Mouse (Mus musculus): ENCODE measurements around the gene Cpm. TPM values are rescaled to one million over a fixed set of nuclear protein-coding genes. Genes with fewer than 3 reads are reported as not detected.
"Not testable (repeated sequence)": the region's sequence is repeated elsewhere in the genome, so short reads cannot be mapped to it uniquely, and the experiment has no call there.

The Cpm gene
- total RNA-seq, 2 experiments from 2014 or later: 9.3 to 10.0 TPM

- no peak for DNase-seq
Measured at GRCm38 (mm10) chr10:117703506-117703905, 74.2 kb downstream of the Cpm start.

GRCm38 (mm10) chr10:117704314-117704963, 75.1 kb downstream of the Cpm start:
- not testable (repeated sequence) for DNase-seq

DNA sequence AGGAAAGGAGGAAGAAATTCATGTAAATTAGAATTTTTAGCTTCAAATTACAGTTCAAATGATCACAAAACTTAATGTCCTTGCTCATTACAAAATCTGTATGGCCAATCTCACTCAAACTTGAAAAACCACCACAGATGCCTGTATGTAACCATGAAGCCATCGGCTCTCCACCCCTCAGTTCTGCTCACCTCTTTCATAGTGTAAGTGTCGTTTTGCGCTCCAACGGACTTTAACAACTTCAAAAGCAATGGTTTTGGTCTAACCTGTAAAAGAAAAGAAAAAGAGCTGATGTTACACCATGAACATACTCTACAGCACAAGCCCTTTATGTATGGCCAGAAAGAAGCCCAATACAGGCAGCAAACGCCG, 75.7 kb downstream of the Cpm start:
- DNase-seq: no peak

- DNase-seq: no peak
Measured at GRCm38 (mm10) chr10:117705806-117706205, 76.5 kb downstream of the Cpm start.

DNA sequence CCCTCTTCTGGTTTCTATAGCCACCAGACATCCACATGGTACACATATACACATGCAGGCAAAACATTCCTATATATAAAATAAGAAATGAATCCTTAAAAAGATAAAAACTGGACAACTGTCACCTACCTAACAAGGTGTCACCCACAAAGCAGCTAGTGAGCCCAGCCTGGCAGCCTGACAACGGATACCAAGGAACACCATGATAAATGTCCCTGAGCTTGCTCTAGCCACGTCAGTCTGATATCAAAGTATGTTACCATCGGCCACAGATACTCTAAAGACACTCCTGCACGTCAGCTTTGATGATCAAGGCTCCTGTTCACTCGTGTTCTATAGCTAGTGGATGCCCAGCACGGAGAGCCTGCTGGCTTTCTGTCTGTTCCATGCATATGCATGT, 77.1 kb downstream of the Cpm start:
- no peak for DNase-seq

GRCm38 (mm10) chr10:117707114-117707838, 78.0 kb downstream of the Cpm start:
- no peak for DNase-seq

GRCm38 (mm10) chr10:117708376-117708775, 79.1 kb downstream of the Cpm start:
- no peak for DNase-seq

- DNase-seq: no peak
Measured at GRCm38 (mm10) chr10:117708856-117709255, 79.6 kb downstream of the Cpm start.

GRCm38 (mm10) chr10:117709326-117709830, 80.1 kb downstream of the Cpm start:
- no peak for DNase-seq

- DNase-seq: peak; percentile 78
Measured at GRCm38 (mm10) chr10:117709930-117710603, 80.8 kb downstream of the Cpm start.

DNA sequence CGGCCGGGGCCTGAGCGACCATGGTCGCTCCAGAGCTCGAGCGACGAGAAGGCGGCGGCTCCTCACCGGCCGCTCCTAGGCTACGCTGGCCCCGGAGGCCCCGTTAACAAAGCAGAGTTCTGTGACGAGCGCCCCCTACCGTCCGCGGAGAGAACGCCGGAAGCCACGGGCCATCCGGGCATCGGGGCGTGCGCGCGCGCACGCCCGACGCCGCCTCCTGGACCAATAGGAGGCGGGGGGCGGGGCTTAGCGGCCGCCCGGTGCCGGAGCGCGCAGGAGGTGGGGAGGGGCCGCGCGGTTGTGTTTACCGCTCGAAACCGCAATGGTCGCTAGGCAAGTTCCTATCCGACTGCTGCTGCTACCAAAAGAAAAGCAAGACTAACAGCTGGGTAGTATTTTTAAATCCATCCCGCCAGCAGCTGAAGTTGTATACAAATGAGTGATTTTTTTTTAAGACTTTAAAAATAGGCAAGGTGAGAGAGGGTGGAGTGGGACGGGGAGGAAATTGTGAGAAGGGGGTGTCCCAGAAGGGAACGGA, 81.4 kb downstream of the Cpm start, which contains the start of gene Mdm2:
Gene Mdm2, minus strand, starts transcription at position 155 of the 538 bp plus-strand sequence.
- DNase-seq: peak; percentile 99

GRCm38 (mm10) chr10:117711408-117711807, 82.1 kb downstream of the Cpm start:
- DNase-seq: no peak

DNA sequence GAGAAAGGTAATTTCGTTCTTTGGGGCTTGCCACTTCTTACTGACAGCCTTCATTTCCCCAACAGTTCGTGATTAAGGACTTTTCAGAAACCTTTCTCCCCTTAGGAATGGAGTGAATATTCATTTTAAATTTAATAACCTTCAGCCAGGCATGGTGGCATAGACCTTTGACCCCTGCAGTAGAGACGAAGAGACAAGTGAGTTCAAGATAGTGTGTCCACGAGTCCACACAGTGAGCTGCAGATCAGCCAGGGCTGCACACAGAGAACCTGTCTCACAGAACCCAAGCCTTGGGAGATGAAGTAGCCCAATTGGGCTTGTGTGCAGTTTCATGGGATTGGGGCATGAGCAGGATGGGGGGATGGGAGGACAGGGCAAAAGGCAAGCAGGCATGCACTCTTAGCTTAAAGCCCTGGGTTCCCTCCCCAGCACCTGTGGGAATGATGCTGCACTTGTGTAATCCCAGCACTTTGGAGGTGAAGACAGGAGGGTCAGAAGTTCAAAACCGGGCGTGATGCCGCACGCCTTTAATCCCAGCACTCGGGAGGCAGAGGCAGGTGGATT, 83.0 kb downstream of the Cpm start:
- DNase-seq: no peak

DNA sequence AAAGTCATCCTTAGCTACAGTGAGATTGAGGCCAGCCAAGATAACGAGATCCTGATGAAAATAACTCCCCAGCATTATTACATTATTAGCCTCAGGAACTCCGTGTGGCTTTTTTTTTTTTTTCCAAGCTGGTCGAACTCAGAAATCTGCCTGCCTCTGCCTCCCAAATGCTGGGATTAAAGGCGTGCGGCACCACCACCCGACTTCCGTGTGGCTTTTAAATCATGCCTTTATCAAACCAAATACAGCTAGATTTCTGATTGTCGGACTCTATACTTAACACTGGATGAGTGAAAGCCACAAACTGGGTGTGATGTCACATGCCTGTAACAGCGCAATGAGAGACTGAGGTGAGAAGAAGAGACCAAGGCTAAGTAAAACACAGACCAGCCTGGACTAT, 83.6 kb downstream of the Cpm start:
- DNase-seq: no peak

- DNase-seq: no peak
Measured at GRCm38 (mm10) chr10:117713466-117713865, 84.2 kb downstream of the Cpm start.

DNA sequence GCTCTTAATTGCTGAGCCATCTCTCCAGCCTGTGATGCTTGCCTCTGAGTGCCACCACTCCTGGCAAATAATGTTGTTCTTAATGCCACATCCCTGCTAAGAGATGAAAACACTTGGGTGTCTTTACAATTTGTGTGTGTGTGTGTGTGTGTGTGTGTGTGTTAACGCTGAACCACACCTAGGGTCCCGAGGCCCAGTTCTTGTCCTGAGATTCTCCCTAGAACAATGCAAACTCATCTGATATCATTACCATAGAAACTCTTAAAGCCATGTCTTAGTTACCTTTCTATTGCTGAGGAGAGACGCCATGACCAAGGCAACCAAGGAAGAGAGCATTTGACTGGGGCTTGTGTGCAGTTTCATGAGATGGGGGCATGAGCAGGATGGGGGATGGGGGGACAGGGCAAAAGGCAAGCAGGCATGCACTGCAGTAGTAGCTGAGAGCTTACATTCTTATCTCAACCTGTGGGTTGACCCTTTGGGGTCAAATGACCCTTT, 84.8 kb downstream of the Cpm start:
- no peak for DNase-seq

DNA sequence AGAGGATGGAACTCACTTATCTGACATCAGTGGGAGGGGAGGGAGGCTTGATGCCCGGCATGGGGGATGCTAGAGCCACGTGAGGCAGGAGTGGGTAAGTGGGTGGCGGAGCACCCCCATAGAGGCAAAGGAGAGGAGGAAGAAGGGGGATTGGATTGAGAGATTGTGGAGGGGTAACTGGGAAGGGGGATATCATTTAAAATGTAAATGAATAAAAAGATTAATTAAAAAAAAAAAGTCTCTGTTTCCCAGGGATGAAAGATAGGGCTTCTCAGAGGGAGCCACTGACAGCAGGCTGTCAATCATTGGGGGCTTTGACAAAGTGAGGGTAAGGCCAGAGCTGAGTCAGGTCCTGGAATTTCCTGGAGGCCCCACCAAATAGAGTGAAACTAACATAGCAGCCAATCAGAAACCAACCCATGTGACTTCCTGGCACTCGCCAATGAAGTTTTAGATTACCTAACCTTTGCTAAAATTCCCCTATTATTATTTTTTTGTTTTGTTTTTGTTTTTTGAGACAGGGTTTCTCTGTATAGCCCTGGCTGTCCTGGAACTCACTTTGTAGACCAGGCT, 85.7 kb downstream of the Cpm start:
- DNase-seq: no peak

DNA sequence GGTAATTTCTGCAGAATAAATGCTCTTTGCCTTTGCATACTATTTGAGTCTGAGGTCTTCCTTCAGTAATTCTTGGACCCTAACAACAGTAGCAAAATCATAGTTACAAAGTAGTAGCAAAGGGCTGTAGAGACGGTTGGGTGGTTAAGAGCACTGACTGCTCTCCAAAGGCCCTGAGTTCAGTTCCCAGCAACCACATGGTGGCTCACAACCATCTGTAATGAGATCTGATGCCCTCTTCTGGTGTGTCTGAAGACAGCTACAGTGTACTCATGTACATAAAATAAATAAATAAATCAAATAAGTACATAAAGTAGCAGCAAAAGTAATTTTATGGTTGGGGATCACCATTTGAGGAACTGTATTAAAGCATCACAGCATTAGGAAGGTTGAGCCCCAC, 86.4 kb downstream of the Cpm start:
- DNase-seq: not testable (repeated sequence)

DNA sequence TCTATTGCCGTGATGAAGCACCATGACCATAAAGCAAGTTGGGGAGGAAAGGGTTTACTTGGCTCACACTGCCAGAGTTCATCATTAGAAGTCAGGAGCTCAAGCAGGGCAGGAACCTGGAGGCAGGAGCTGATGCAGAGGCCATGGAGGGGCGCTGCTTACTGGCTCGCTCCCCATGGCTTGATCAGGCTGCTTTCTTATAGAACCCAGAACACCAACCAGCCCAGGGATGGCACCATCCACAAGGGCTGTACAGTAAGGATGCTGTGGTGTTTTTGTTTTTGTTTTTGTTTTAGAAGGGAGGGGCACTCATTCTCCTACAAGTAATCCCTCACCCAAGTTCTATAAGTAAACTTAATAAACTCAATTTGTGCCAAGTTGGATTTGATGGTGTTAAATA, 87.4 kb downstream of the Cpm start:
- DNase-seq: no peak

GRCm38 (mm10) chr10:117717583-117717982, 88.3 kb downstream of the Cpm start:
- DNase-seq: peak; percentile 16

DNA sequence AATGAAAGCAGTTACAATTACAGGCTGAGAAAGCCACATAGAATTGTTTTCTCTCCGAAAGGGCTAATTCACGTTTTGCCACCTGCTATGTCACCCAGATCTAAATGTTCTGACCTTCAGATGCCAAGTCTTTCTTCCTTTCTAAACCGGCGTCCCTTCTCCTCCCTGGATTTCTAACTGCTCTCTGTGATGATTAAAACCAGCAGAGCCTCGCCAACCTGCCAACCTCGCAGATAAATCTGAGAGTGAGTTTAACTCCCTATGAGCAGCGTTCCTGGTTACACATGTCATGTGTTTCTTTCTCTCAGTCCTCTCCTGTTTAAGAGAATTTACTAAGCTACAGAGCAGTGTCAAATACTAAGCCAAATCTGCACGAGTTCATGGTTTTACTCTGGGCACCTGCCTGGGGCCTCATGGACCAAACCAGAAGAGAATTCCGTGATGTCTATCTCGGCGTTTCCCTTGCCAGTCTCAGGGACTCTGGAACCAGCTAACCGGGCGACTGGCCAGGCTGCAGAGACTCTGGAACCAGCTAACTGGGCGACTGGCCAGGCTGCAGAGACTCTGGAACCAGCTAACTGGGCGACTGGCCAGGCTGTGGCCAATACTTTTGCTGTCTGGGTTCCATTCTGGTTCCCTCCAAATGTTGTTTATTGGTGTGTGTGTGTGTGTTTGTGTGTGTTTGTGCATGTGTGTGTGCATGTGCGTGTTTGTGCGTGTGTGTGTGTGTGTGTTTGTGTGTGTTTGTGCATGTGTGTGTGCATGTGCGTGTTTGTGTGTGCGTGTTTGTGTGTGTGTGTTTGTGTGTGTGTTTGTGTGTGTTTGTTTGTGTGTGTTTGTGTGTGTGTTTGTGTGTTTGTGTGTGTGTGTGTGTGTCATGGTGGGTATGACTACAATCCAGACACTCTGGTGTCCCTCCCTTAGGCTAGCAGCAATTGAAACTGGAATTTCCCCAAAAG, 89.1 kb downstream of the Cpm start:
- peak; percentile 44 for DNase-seq

Measured in gastrocnemius, postnatal 10 days (tissue).